8 mouse cellular contexts compared by ENCODE assay signal in genomic region chr13:21779767-21780731, GRCm38 (mm10). TPM values are rescaled to one million over a fixed set of nuclear protein-coding genes. Genes with fewer than 3 reads are reported as not detected.
DNase-seq lines count a peak whose midpoint lies in the region; ATAC-seq and TF ChIP-seq lines count a peak whose summit lies in the region.

Gene Hist1h1b, minus strand, starts transcription at chr13:21780625.

- no peaks in the 10 kb centered on the region for H3K9me3 ChIP-seq in G1E (replicated peaks)
- H3K9me3 ChIP-seq in forebrain, embryonic 13.5 days (replicated peaks), result no peaks in the 10 kb centered on the region

- H3K4me2 ChIP-seq in forebrain, embryonic 13.5 days, result peak within 1 kb of the TSS; percentile 91

- H3K36me3 ChIP-seq in G1E (replicated peaks), result no peaks in the 10 kb centered on the region
- H3K36me3 ChIP-seq in forebrain, embryonic 13.5 days (ENCODE audit: poor library complexity, severe bottlenecking), result no peaks in the 10 kb centered on the region

- peak within 1 kb of the TSS; percentile 92 for H3K9ac ChIP-seq in forebrain, embryonic 13.5 days

- intact Hi-C loops in heart, postnatal 10 days (cut with DNase I), result loop anchor here (2.0 to 5.0 kb wide), 2 partner anchors 27 to 58 kb away; partner anchors contain the start of genes Hist1h2ak and Hist1h2bm

- peak within 1 kb of the TSS; percentile 97 for H3K27ac ChIP-seq in forebrain, embryonic 13.5 days

- H3K27me3 ChIP-seq in G1E (ENCODE audit: insufficient read depth, low read length), result no peaks in the 10 kb centered on the region
- H3K27me3 ChIP-seq in forebrain, embryonic 13.5 days, result no peaks in the 10 kb centered on the region

- under 1% methylated on average over 44 of the region's 44 CpGs for WGBS in forebrain, embryonic 13.5 days

- peak within 1 kb of the TSS; percentile 73 for H3K4me3 ChIP-seq in G1E (ENCODE audit: low read depth, low read length)
- peak within 1 kb of the TSS; percentile 53 for H3K4me3 ChIP-seq in forebrain, embryonic 13.5 days

- TF ChIP-seq CTCF in G1E (IDR thresholded peaks at IDR 0.05; ENCODE audit: low read depth, low read length), result no peak

- peak; percentile 68 for DNase-seq in G1E (ENCODE audit: low spot score)
- DNase-seq in heart, postnatal 10 days, result peak; percentile 75 to 76
- DNase-seq in layer of hippocampus, postnatal 10 days (ENCODE audit: low spot score in 2 of 2), result peak; percentile 19 to 39
- peak; percentile 34 for DNase-seq in lung, postnatal 25 days (ENCODE audit: low spot score)
- peak; percentile 71 for DNase-seq in ovary, postnatal 36 days (ENCODE audit: low spot score)
- DNase-seq in thymus, postnatal 25 days, result peak; percentile 84

- peak; percentile 32 for ATAC-seq in G1E (ENCODE audit: extremely low read depth, insufficient number of reproducible peaks, low FRiP score, poor library complexity, severe bottlenecking)
- peak; percentile 71 for ATAC-seq in cerebellum, adult (ENCODE audit: insufficient number of reproducible peaks, low FRiP score, low TSS enrichment)
- ATAC-seq in forebrain, embryonic 13.5 days, result peak; percentile 21; the same call in 1 of the 2 replicates

- peaks cover 22% of the 10 kb centered on the region for H3K4me1 ChIP-seq in G1E (ENCODE audit: insufficient read depth, low read depth, low read length)
- H3K4me1 ChIP-seq in forebrain, embryonic 13.5 days, result peaks cover 45% of the 10 kb centered on the region

RNA-seq across cellular contexts. Expression of gene Hist1h1b, which starts in this region (rescaled TPM):
- 919 and 956 TPM in 2 replicates for total RNA-seq in G1E (2014; fragmentation: Nextera tagmentation)
- total RNA-seq in G1E (2017), result 975 and 1,171 TPM in 2 replicates
- polyA plus RNA-seq in G1E (2012), result 2.9 and 8.3 TPM in 2 replicates
- polyA plus RNA-seq in forebrain, embryonic 13.5 days (2015; fragmentation: Nextera tagmentation; extraction: Ambion mirVana), result 37.1 and 38.4 TPM in 2 replicates
- 100 to 1,000 TPM; 112 to 150 TPM for total RNA-seq in heart, postnatal 10 days (2021)
- 10 to 100 TPM; 33.1 to 44.1 TPM for total RNA-seq in layer of hippocampus, postnatal 10 days (2021)

Comparison
In these comparisons a context has a peak if more than half of its experiments do, and no peak if none do; other contexts are left out.
1. Peak in every context shown above with its lines: DNase-seq, ATAC-seq, H3K4me3 ChIP-seq and H3K27ac ChIP-seq.
2. RNA of gene Hist1h1b (total RNA-seq): 919 to 1,171 TPM in G1E; 112 to 150 TPM in heart, postnatal 10 days and 33.1 to 44.1 TPM in layer of hippocampus, postnatal 10 days; every median in the first group is over 4 times any median in the second.
3. ATAC-seq: peak in every context shown above with its lines; median percentile 71 in cerebellum, adult; 32 in G1E; 21 in forebrain, embryonic 13.5 days.
4. DNase-seq: peak in every context shown above with its lines; median percentile 84 in thymus, postnatal 25 days; 76 in heart, postnatal 10 days; 71 in ovary, postnatal 36 days; 68 in G1E; 34 in lung, postnatal 25 days; 29 in layer of hippocampus, postnatal 10 days.